Mouse (Mus musculus): ENCODE data around the gene Nxpe5.

GRCm38 (mm10) chr5:138256966-138257584 is 31.4 kb downstream of the Nxpe5 start:
- TF ChIP-seq CTCF (conservative IDR thresholded peaks at IDR 0.05; ENCODE audit: insufficient read depth, insufficient read length, low read depth, low read length) (no peak), POLR2A (IDR thresholded peaks at IDR 0.05; ENCODE audit: low read depth, low read length) (no peak)

Measured in kidney, adult 2 months (tissue).